Mouse (Mus musculus) layer of hippocampus, adult 9-11 months (tissue): Measurements from ENCODE around the gene Fam167b.

Experiments
- DNase-seq: peaks from one replicate; pipeline ENCODE4 v3.0.0; 2022

Fam167b gene

GRCm38 (mm10) chr4:129578466-129578865 is at the start of gene Fam167b:
TSS of gene Fam167b (minus strand) at chr4:129578549.
- DNase-seq = peak; percentile 68

GRCm38 (mm10) chr4:129626035-129626434 is 47.7 kb upstream of the Fam167b start:
- no peak for DNase-seq

GRCm38 (mm10) chr4:129625496-129625895 is 47.1 kb upstream of the Fam167b start:
- no peak for DNase-seq

GRCm38 (mm10) chr4:129625029-129625370 is 46.7 kb upstream of the Fam167b start:
- DNase-seq = peak; percentile 78

GRCm38 (mm10) chr4:129624281-129625028 is 46.1 kb upstream of the Fam167b start:
- peak; percentile 95 for DNase-seq

GRCm38 (mm10) chr4:129623681-129624091 is 45.3 kb upstream of the Fam167b start, which contains the start of gene Ccdc28b:
TSS of gene Ccdc28b (minus strand) at chr4:129623947.
- peak; percentile 65 for DNase-seq

GRCm38 (mm10) chr4:129622803-129623535 is 44.6 kb upstream of the Fam167b start:
- no peak for DNase-seq

- no peak for DNase-seq
Measured at GRCm38 (mm10) chr4:129622120-129622802, 43.9 kb upstream of the Fam167b start.

GRCm38 (mm10) chr4:129621283-129621841 is 43.0 kb upstream of the Fam167b start:
- DNase-seq = no peak

GRCm38 (mm10) chr4:129620419-129621282 is 42.3 kb upstream of the Fam167b start:
- DNase-seq = no peak

GRCm38 (mm10) chr4:129618786-129619691 is 40.7 kb upstream of the Fam167b start, which contains the start of gene Iqcc:
TSS of gene Iqcc (minus strand) at chr4:129619099.
- peak; percentile 97 for DNase-seq

GRCm38 (mm10) chr4:129618031-129618430 is 39.7 kb upstream of the Fam167b start:
- no peak for DNase-seq

GRCm38 (mm10) chr4:129617121-129617641 is 38.8 kb upstream of the Fam167b start:
- no peak for DNase-seq

- DNase-seq = no peak
Measured at GRCm38 (mm10) chr4:129616631-129617030, 38.3 kb upstream of the Fam167b start.

- no peak for DNase-seq
Measured at GRCm38 (mm10) chr4:129615801-129616290, 37.5 kb upstream of the Fam167b start.

GRCm38 (mm10) chr4:129614093-129614492 is 35.7 kb upstream of the Fam167b start, which contains the start of gene Dcdc2b:
TSS of gene Dcdc2b (minus strand) at chr4:129614257.
- no peak for DNase-seq

- no peak for DNase-seq
Measured at GRCm38 (mm10) chr4:129610472-129610871, 32.1 kb upstream of the Fam167b start.

GRCm38 (mm10) chr4:129610026-129610425 is 31.7 kb upstream of the Fam167b start:
- DNase-seq = no peak

- DNase-seq = no peak
Measured at GRCm38 (mm10) chr4:129609139-129609631, 30.8 kb upstream of the Fam167b start.

- DNase-seq = peak; percentile 86
Measured at GRCm38 (mm10) chr4:129608426-129609025, 30.2 kb upstream of the Fam167b start.
